Mouse (Mus musculus) monocyte, adult 2 months (primary cell): Measurements from ENCODE around the gene Kmt2a.

ENCODE experiments used
- DNase-seq, 2 experiments: peaks; one replicate each; pipeline ENCODE4 v3.0.0; 2022; ENCODE audit warnings: low spot score in 2 of 2, low read depth in 1 of 2

The Kmt2a gene

GRCm38 (mm10) chr9:44880309-44881081 lies 601 bp downstream of the Kmt2a start:
- no peak for DNase-seq

DNA sequence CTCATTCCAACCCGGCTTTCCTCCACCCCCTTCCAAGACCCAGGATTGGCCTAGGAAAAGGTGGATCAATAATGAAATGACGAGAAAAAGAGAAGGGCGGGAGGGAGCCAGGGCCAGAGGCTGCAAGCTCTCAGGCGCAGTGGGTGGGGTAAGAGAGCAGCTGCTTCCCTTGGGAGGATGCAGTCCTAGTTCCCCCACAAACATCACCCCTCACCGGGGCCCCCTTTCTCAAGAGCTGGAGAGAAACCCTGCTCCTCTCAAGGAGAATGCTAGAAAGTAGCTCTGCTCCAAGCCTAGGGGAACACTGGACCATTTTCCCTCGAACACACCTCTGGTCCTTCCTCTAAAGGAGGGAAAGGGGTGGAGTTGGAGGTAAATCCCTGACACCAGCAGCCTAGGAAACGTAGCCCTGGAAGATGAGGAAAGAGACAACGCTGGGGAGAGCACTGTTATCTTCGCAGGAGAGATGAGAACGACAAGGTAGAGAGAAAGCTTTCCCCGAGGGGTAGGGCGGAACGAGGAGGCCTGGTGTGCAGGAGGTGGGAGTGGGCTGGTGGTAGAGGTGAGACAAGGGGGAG lies 1.3 kb downstream of the Kmt2a start:
- DNase-seq, result no peak

DNA sequence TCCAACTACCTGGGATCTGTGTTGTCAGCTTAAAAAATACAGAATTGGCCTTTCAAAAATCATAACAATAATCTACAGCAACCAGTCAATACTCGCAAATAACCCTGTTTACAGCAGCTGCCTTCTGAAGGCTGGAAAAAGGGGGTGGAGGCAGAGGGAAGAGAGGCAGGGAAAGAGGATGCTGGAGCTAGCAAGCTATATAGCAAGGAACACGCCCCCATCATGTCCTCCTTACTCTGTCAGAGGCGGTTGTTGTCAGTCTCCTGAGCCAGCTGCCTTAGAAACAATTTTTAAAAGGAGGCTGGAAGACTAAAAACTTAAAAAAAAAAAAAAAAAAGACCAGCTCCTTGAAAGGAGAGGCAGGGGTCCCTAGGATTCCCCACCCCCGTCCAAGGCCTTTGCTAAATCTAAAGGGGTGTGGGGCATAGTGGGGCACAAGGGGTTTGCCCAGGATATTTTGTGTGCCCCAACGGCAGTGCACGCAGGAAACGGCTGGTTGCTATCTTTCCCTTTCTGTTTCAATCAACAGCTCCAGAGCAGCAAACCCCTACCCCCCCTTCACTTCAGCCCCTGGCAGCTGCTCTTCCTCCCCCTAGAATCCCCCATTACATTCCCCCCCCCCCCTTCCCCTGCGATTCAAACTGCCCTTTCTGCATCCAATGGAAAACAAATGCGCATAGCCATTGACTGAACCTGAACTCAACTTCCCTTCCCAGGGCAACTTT lies 2.2 kb downstream of the Kmt2a start:
- no peak for DNase-seq

- DNase-seq, result no peak
Measured at GRCm38 (mm10) chr9:44877686-44878085, 3.4 kb downstream of the Kmt2a start.

DNA sequence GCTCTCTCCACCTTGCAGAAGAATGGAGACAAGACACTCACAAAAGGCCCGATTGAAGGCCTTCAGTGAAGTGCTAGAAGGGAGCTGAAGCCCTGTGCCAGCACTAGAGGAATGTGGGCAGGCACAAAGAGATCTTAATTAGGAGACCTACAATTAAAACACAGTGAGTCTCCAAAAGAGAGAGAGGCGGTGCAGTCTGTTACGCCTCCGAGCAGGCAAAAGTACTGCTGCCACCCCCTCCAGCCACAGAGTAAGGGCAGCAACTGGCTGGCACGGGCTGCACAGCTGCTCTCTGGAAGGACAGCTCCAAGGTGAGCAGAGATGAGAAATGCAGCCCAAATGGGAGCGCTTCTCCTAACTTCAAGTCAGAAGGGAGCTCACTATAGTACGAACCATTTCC lies 5.6 kb downstream of the Kmt2a start:
- no peak for DNase-seq

- DNase-seq, result no peak
Measured at GRCm38 (mm10) chr9:44874198-44874597, 6.9 kb downstream of the Kmt2a start.

GRCm38 (mm10) chr9:44873665-44874064 lies 7.4 kb downstream of the Kmt2a start:
- no peak for DNase-seq

GRCm38 (mm10) chr9:44868336-44869094 lies 12.6 kb downstream of the Kmt2a start:
- DNase-seq, result no peak

- DNase-seq, result no peak
Measured at GRCm38 (mm10) chr9:44867664-44868063, 13.4 kb downstream of the Kmt2a start.

DNA sequence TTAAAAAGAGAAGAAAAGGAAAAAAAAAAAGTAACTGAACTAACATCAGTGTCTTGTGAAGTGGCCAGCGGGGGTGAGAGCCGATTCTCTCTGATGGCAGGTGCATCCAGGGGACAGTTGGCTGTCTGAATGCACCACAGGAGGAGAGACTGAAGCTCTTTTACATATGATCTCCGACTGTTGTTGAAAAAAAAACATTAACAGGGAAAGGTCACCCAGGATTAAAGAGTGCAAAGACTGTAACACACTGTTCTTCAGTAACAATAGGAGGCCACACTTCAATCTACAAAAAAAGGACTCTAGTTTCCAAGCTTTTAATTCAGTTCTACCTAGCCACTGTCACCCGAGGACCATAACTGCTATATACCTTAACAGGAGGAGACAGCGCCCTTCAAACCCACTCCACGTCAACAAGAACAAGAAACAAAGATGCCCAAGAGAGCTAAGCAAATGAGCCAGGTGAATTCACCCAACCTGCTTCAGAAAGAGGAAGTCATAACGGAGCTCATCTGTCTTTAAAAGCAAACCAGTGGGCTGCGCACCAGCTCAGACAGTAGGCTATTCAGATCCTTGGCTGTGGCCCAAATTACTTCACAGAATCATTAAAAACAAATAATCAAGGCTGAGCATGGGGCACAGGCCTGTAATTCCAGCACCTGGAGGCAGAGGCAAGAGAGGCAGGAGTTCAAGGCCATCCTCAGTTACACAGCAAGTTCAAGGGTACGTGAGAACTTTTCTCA lies 14.4 kb downstream of the Kmt2a start:
- DNase-seq, result no peak

DNA sequence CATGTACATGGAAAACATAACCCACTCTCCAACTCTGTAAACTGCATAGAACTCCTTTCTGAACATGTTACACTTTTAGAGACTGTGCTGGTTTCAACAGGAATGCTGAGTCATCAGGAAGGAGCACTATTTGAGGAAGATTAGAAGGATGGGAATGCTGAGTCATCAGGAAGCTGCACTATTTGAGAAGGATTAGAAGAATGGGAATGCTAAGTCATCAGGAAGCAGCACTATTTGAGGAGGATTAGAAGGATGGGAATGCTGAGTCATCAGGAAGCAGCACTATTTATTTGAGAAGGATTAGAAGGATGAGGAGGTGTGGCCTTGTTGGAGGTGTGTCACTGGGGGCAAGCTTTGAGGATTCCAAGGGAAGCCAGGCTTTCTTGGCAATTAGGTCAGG lies 20.0 kb downstream of the Kmt2a start:
- no peak for DNase-seq

DNA sequence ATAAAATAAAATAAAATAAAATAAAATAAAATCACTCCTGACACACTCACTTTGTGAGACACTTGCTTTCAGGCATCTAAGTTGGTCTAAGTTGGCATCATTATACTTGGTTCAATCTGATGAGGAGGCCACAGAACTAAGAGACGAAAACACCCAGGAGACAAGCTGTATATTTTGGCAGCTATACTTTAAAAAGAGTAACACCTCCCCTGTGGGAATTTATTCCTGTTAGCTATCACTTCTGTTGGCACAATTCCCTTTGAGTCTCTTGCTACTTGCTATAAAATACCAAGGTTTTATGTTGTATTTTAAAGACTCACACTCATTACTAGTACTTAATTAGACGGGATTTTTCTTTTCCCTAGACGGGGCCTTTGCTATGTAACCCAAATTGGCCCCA lies 22.4 kb downstream of the Kmt2a start:
- DNase-seq, result no peak

DNA sequence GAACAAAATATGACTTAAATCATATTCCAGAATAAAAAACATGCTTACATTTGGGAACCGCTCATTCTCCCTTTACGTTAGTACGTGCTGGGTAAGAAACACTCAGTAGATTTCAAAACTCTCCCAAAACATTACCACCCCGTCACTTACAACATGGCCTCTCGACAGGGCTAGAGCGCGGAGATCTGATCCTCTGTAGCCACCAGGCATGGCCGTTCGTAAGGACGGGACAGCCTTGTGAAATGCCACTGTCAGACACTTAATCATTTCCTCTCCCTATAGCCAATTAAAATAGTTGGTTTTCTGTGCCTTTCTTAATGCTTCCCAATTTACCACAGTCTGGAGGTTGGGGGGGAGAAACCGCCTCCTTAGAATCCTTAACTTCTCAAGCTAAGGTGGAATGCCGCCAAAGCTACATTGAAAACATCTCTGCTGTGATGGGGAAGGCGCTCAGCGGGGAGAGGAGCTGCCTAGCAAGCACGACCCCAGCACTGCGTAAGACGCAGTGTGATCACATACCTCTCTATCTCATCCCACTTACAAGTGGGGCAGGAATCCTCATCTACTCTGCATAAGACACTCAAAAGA lies 23.6 kb downstream of the Kmt2a start:
- DNase-seq, result no peak

DNA sequence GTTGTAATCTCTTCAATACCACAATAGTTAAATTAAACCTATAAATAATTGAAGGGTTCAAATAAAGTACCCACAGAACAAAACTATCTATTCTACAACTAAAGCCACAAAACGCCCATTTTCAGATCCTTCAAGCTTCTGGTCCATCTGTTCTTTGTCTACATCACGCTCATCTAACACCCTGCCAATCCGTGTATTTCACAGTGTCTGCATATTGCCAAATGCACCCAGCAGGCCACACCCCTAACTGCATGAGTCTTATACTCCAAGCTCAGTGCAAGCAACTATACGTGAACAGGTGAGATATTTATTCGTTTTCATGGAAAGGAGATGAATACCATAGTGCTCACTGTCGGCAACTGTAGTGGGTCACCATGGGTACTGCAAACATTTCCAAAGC lies 25.9 kb downstream of the Kmt2a start:
- DNase-seq, result no peak

DNA sequence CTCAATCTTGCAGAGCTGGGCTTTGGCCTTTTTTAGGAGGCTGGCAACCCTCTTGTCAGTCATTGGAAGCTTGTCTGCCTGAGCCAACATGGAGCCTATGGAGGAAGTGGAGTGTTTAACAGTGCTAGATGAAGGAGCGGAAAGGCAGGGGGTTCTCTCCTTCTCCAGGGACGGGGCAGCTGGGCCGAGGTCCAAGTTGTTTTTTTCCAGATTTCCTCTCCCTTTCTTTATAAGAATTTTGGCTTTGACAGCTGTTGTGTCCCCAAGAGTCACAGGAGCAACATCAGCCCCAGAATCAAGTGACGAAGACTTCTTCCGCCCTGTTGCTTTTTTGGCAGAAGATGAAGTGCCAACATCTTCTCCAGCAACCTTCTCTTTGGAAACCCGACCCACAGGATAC lies 33.6 kb downstream of the Kmt2a start:
- no peak for DNase-seq

GRCm38 (mm10) chr9:44841241-44841640 lies 39.9 kb downstream of the Kmt2a start:
- no peak for DNase-seq

DNA sequence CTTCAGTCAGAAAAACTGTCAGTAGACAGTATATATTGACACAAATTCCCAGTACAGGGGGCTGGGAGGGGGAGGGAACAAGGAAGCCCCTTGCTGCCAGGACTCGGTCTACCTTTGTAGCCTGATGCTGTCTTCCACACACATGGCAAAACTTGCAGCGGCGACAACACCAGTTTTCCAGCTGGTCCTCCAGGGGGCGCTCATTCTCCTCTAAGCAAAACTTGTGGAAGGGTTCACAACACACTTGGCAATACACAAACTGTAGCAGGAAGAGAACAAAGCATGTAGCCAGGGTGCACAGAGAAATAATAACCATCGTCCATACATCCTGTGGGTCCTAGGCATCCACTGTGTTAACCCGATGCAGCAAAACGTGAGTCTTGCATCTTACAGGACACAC lies 44.7 kb downstream of the Kmt2a start:
- peak in 1 of 2 experiments; percentile 48 for DNase-seq

GRCm38 (mm10) chr9:44832356-44832755 lies 48.7 kb downstream of the Kmt2a start:
- DNase-seq, result no peak

GRCm38 (mm10) chr9:44830506-44830905 lies 50.6 kb downstream of the Kmt2a start:
- no peak for DNase-seq

- no peak for DNase-seq
Measured at GRCm38 (mm10) chr9:44828944-44829343, 52.2 kb downstream of the Kmt2a start.

DNA sequence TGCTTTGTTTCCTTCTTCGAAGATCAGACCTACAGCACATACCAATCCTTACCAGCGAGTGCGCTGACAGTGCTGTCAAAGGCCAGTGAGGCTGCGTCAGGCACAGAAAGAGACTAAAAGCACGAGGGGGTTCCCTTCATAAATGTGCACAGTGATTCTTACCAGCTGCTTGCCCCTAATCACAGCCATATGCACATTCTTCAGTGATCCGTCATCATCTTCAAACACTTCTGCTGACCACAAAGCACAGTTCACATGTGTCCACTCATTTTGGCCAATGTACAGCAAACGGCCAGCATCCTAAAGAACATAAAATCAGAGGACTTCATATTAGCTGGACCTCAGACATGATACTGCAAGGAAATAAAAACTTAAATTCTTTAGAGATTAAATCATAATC lies 54.4 kb downstream of the Kmt2a start:
- no peak for DNase-seq
